Mouse (Mus musculus) liver, embryonic 14.5 days (tissue): ENCODE results near the gene Bend4.

Experiments
- CTCF ChIP-seq: IDR thresholded peaks from 2 replicates; pipeline ENCODE4 v1.5.1; 2016; ENCODE audit warnings: antibody characterized with exemption, low read depth, control low read depth
- EP300 ChIP-seq: IDR thresholded peaks from 2 replicates; pipeline ENCODE4 v1.6.1; 2016; ENCODE audit warnings: antibody characterized with exemption, low read depth

DNA sequence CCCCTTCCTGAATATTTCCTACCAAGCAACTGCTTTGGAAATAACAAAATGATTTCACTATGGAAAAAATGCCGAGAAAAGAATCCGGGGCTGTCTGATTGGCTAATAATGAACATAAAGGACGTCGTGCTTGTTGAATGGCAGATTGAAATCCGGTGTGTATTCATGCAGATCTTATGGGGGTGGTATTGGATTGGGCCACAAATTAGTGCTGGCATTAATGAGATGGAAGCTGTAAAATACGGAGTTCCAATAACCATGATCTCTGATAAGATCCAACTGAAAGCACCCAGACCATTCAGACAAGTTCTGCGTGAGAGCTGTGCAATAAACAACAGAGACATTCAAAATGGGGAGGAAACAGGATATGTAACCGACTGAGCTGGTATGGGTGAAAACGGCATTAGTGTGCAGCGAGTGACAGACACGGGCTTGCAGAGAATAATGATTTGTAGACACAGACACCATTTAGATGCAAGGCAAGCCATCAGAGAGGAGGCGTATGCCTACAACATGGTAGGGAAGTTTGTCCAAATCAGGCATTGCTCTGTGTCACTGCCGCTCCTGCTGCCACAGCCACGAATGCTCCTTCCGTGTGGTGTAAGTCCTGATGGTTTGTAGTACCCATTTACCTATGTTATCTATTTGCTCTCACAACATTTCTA, 38.9 kb upstream of the Bend4 start:
- TF ChIP-seq CTCF = no peak
- no peak for TF ChIP-seq EP300
